Mouse (Mus musculus) liver, embryonic 14.5 days (tissue): ENCODE measurements around the gene Lsm7. TPM values are rescaled to one million over a fixed set of nuclear protein-coding genes. Genes with fewer than 3 reads are reported as not detected.

Source experiments
- ATAC-seq: fragments of 200-750 bp; cut with Nextera tagmentation; 2 replicates; pipeline ENCODE4 v1.8.0; 2017; ENCODE audit warnings: moderate number of reproducible peaks, mild to moderate bottlenecking, moderate library complexity; ENCODE audit not compliant: insufficient read depth
- DNase-seq, 3 experiments: peaks; one replicate each; pipeline ENCODE4 v3.0.0-alpha.2; 2012 to 2013; ENCODE audit warnings: low read depth in 3 of 3, low spot score in 3 of 3
- H3K27ac ChIP-seq: fragments of 300-500 bp; sonication (generic); 2 replicates; pipeline ENCODE4 v1.5.1; 2014; ENCODE audit warnings: moderate library complexity, mild to moderate bottlenecking, control low read depth, inconsistent platforms
- H3K27me3 ChIP-seq: fragments of 300-500 bp; sonication (generic); 2 replicates; pipeline ENCODE4 v1.6.1; 2014; ENCODE audit warnings: mild to moderate bottlenecking, low read length, moderate library complexity; ENCODE audit not compliant: control insufficient read depth, insufficient read depth
- H3K36me3 ChIP-seq: fragments of 300-500 bp; sonication (generic); replicated peaks from 2 replicates; pipeline ENCODE4 v1.6.1; 2014; ENCODE audit warnings: low read depth; ENCODE audit not compliant: control insufficient read depth, insufficient read depth
- H3K4me1 ChIP-seq, 2 experiments: fragments of 200-500 bp in 1 of 2; fragments of 300-500 bp in 1 of 2; sonication (generic) in 1 of 2; replicated peaks; 2 replicates each; pipeline ENCODE4 v1.6.1; 2012 to 2014; ENCODE audit warnings: antibody characterized with exemption in 1 of 2, inconsistent platforms in 1 of 2, low read length in 1 of 2; ENCODE audit not compliant: control insufficient read depth in 2 of 2, insufficient read depth in 2 of 2
- H3K4me2 ChIP-seq: fragments of 300-500 bp; sonication (generic); 2 replicates; pipeline ENCODE4 v1.6.1; 2014; ENCODE audit warnings: low read depth, mild to moderate bottlenecking, control low read depth, moderate library complexity
- H3K4me3 ChIP-seq, 2 experiments: fragments of 200-500 bp in 1 of 2; fragments of 300-500 bp in 1 of 2; sonication (generic) in 1 of 2; 2 replicates each; pipeline ENCODE4 v1.5.1; 2012 to 2014; ENCODE audit warnings: low read depth in 2 of 2, low read length in 2 of 2, mild to moderate bottlenecking in 2 of 2, control low read depth in 1 of 2, inconsistent platforms in 1 of 2, moderate library complexity in 1 of 2; ENCODE audit not compliant: insufficient read depth in 1 of 2
- H3K9ac ChIP-seq: fragments of 300-500 bp; sonication (generic); replicated peaks from 2 replicates; pipeline ENCODE4 v1.6.1; 2014; ENCODE audit warnings: mild to moderate bottlenecking, control low read depth, moderate library complexity
- H3K9me3 ChIP-seq: fragments of 300-500 bp; sonication (generic); 2 replicates; pipeline ENCODE4 v1.6.1; 2016; ENCODE audit warnings: low read length, mixed read lengths; ENCODE audit not compliant: control insufficient read depth
- CTCF ChIP-seq: IDR thresholded peaks from 2 replicates; pipeline ENCODE4 v1.5.1; 2016; ENCODE audit warnings: antibody characterized with exemption, low read depth, control low read depth
- EP300 ChIP-seq: IDR thresholded peaks from 2 replicates; pipeline ENCODE4 v1.6.1; 2016; ENCODE audit warnings: antibody characterized with exemption, low read depth
- WGBS: fragments of 180-500 bp; shearing (Covaris S2); extraction: QIAGEN DNeasy Blood & Tissue Kit; methylation state at CpG from one replicate; pipeline ENCODE4 v1.1.7; 2014; ENCODE audit not compliant: insufficient replicate concordance; 5-methylcytosine and 5-hydroxymethylcytosine counted together
- polyA plus RNA-seq, 2 experiments: library from polyadenylated mRNA; depleted of rRNA in 1 of 2; stranded (reverse) in 1 of 2; unstranded in 1 of 2; fragments of >200 nt; fragmentation: Nextera tagmentation in 1 of 2; extraction: Ambion mirVana in 1 of 2; gene quantifications; 2 replicates each; pipeline versions ENCODE4 v1.2.1 to v1.2.3; 2012 to 2014

The Lsm7 gene
- polyA plus RNA-seq, 2 experiments = 178 to 215 TPM

DNA sequence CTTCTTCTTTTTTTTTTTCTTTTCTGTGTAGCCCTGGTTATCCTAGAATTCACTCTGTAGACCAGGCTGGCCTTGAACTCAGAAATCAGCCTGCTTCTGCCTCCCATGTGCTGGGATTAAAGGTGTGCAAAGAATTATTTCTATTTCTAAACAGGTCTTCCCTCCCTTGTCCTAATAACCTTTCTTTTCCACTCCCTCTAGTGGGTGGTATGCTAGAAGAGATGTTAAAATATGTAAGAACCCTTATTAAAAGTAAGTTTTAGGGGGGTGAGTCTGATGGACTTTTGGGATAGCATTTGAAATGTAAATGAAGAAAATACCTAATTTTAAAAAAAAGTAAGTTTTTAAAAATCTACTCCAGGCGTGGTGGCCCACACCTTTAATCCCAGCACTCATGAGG is 31.7 kb downstream of the Lsm7 start:
- Histone ChIP-seq H3K27ac (peak overlapping the region; percentile 67), H3K4me3 (no peak overlapping the region), H3K9ac (no peak overlapping the region), H3K9me3 (no peaks in the 10 kb centered on the region), H3K36me3 (peaks cover 9% of the 10 kb centered on the region), H3K27me3 (no peaks in the 10 kb centered on the region; the same call in 1 of the 2 replicates), H3K4me1 (peaks cover 48 to 51% of the 10 kb centered on the region in 2 experiments), H3K4me2 (no peak overlapping the region; the same call in 1 of the 2 replicates)
- WGBS = 57% methylated on average over 1 of the region's 1 CpGs
- ATAC-seq = no peak
- DNase-seq = no peak
- no peak for TF ChIP-seq EP300

DNA sequence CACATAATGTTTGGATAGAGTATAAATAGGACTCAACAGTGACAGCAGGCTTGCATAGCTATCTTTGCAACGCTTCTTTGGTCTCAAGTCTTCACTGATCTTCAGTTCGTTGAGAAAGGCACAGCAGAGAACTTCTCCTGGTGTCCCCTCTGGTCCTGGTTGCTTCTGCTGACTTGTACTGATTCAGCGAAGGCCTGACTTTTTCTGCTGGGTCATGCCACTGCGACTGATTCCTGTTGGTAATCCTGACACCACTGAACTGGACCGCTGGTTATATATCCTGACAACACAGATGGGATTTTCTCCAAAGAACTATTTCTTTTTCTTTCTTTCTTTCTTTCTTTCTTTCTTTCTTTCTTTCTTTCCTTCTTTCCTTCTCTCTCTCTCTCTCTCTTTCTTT is 32.5 kb downstream of the Lsm7 start:
- no peak for DNase-seq
- H3K27ac ChIP-seq = peak overlapping the region; percentile 52
- peaks cover 46 to 48% of the 10 kb centered on the region in 2 experiments for H3K4me1 ChIP-seq
- H3K4me2 ChIP-seq = peak overlapping the region; percentile 5; the same call in 1 of the 2 replicates
- TF ChIP-seq EP300 = no peak
- no peak for TF ChIP-seq CTCF
- no peak overlapping the region for H3K9ac ChIP-seq
- H3K4me3 ChIP-seq = no peak overlapping the region
- H3K9me3 ChIP-seq = no peaks in the 10 kb centered on the region
- H3K27me3 ChIP-seq = no peaks in the 10 kb centered on the region; the same call in 1 of the 2 replicates
- H3K36me3 ChIP-seq = peaks cover 1% of the 10 kb centered on the region; the same call in 1 of the 2 replicates
- WGBS = 70% methylated on average over 5 of the region's 5 CpGs
- no peak for ATAC-seq

DNA sequence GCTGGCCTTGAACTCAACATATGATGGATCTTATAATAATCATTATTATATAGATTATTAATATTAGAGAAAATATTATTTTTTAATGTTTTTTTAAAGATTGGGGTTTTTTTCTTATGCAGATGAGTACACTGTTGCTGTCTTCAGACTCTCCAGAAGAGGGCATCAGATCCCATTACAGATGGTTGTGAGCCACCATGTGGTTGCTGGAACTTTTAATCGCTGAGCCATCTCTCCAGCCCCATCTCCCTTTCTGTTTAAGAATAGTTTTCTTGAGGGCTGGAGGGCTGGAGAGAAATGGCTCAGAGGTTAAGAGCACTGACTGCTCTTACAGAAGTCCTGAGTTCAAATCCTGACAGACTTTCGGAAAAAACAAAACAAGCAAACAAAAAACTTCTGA is 33.0 kb downstream of the Lsm7 start:
- Histone ChIP-seq H3K4me2 (peak overlapping the region; percentile 5; the same call in 1 of the 2 replicates), H3K27ac (peak overlapping the region; percentile 52), H3K36me3 (no peaks in the 10 kb centered on the region)

DNA sequence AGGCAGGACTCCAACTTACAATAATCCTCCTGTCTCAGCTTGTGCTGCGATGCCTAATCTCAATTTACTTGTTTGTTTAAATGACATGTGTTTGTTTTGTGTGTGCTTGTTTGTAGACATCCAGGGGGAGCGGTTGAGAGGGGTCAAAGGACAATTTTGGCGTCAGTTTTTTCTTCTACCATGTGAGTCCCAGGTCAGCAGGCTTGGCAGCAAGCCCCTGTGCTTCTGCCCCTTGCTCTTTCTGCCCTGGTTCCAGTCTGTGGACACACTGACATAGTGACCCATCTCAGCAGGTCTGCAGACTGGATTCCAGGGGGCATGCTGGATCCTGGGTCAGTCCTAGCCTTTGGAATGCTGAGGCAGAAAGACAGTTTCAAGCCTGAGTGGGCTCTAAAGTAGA is 35.6 kb downstream of the Lsm7 start:
- Histone ChIP-seq H3K4me3 (no peak overlapping the region), H3K27ac (peak overlapping the region; percentile 94), H3K36me3 (no peaks in the 10 kb centered on the region), H3K4me2 (peak overlapping the region; percentile 58), H3K9ac (peak overlapping the region; percentile 61), H3K27me3 (no peaks in the 10 kb centered on the region), H3K9me3 (no peaks in the 10 kb centered on the region), H3K4me1 (peaks cover 32 to 33% of the 10 kb centered on the region in 2 experiments)
- no peak for TF ChIP-seq CTCF
- TF ChIP-seq EP300 = no peak
- WGBS = 47% methylated on average over 3 of the region's 3 CpGs
- no peak for ATAC-seq
- no peak for DNase-seq

More for the DNA sequence above, 33.0 kb downstream of the Lsm7 start:
- Histone ChIP-seq H3K4me1 (peaks cover 44 to 46% of the 10 kb centered on the region in 2 experiments), H3K27me3 (no peaks in the 10 kb centered on the region), H3K9ac (no peak overlapping the region), H3K9me3 (no peaks in the 10 kb centered on the region), H3K4me3 (no peak overlapping the region)
- DNase-seq = no peak
- TF ChIP-seq CTCF = peak; percentile 74
- TF ChIP-seq EP300 = no peak
- 45% methylated on average over 2 of the region's 2 CpGs for WGBS
- ATAC-seq = no peak

DNA sequence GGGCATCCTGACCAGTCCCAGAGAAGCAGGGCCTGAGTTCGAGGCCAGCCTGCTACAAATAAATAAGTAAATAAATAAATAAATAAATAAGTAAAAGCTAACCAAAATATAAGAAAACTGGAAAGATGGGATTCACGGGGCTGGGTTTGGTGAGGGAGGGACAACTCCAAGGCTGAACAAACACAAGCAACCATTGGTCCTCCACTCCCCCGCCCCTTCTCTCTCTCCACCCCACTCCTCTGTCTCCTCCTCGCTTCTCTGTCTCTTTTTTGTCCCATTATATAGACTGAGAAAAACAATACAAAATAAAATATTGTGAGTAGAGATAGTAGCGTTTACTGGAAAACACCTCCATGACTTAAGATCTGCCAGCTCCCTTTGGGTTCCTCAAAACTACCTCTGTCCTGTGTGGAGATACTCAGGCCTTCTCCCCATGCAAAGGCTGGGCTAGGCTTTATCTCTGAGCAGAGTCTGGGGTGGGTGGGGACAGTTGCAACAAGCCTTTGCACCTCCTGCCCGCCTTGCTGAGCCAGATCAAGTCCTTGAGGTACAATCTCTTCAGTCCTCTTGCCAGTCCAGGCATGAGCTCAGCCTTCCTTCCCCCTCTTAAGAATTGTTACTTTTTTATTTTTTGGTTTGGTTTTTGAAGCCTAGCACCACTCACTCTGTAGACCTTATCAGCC is 36.3 kb downstream of the Lsm7 start:
- H3K36me3 ChIP-seq = no peaks in the 10 kb centered on the region
- no peaks in the 10 kb centered on the region for H3K9me3 ChIP-seq
- H3K4me1 ChIP-seq = peaks cover 26 to 27% of the 10 kb centered on the region in 2 experiments
- H3K4me2 ChIP-seq = peak overlapping the region; percentile 58
- H3K9ac ChIP-seq = peak overlapping the region; percentile 61
- H3K27ac ChIP-seq = peak overlapping the region; percentile 94
- no peaks in the 10 kb centered on the region for H3K27me3 ChIP-seq
- TF ChIP-seq CTCF (no peak), EP300 (peak; percentile 77)
- DNase-seq (peak; percentile 81 to 84 (median 82)), ATAC-seq (peak; percentile 98)
- 29% methylated on average over 6 of the region's 6 CpGs for WGBS
- 0 out of 4 replicates have a peak overlapping the region, but pooled peaks of 1 of the 2 experiments have one; percentile 3 for H3K4me3 ChIP-seq
